Mouse (Mus musculus): ENCODE data around the gene Pold1. TPM values are rescaled to one million over a fixed set of nuclear protein-coding genes. Genes with fewer than 3 reads are reported as not detected.

The Pold1 gene
- total RNA-seq, 4 experiments from 2014 or later, result 10.5 to 13.8 (median 12.8) TPM

GRCm38 (mm10) chr7:44582709-44583108 is 34.1 kb upstream of the Pold1 start:
- no peak for DNase-seq (ENCODE audit: low spot score in 2 of 2)

- DNase-seq (ENCODE audit: low spot score in 2 of 2), result no peak
Measured at GRCm38 (mm10) chr7:44581637-44582036, 33.0 kb upstream of the Pold1 start.

GRCm38 (mm10) chr7:44576333-44576844 is 27.7 kb upstream of the Pold1 start:
- no peak for DNase-seq (ENCODE audit: low spot score in 2 of 2)

DNA sequence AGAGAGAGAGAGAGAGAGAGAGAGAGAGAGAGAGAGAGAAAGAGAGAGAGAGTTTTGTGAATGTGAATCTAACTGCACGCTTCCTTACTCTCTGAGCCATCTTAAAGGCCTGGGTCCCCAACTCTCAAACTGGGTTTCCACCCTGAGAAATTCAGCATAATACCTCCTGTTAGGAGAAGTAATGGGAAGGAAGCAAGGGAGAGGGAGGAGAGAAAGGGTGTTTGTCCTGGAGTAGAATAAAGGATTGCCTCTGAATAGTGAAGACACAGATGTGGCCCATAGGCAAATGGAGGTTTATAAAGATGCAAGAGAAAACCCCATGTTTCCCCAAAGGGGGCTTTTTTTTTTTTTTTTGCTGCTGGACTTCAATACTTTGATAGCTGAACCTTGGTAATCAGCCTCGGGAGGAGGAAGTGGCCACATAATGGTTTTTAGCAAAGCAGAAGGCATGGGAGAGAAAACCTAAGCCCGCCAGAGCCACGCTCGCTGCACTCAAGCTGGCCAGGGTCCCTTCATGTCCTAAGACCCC is 24.4 kb upstream of the Pold1 start:
- no peak for DNase-seq (ENCODE audit: low spot score in 2 of 2)

DNA sequence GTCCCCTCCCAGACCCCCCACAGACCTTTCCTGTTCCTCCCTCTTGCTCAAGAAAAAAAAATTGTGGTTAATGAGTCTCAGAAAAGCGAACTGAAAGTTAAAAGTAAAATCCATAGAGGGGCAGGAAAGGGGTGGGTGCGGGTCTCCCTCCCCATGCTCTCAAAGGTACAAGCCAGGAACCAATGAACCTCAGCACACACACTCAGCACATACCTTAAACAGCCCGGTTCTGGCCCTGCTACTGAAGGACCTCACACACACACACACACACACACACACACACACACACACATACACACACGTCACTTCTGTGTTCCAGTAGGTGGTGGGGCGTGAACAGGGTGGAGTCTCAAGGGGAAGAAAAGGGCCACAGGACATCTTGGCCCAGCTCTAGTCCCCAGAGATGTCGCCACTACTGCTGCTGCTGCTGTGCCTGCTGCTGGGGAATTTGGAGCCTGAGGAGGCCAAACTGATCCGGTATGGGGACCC is 23.6 kb upstream of the Pold1 start, which contains the start of gene Napsa:
TSS of gene Napsa (plus strand) at position 168 of the 489 bp plus-strand sequence.
- no peak for DNase-seq (ENCODE audit: low spot score in 2 of 2)

GRCm38 (mm10) chr7:44571811-44572210 is 23.2 kb upstream of the Pold1 start:
- no peak for DNase-seq (ENCODE audit: low spot score in 2 of 2)

DNA sequence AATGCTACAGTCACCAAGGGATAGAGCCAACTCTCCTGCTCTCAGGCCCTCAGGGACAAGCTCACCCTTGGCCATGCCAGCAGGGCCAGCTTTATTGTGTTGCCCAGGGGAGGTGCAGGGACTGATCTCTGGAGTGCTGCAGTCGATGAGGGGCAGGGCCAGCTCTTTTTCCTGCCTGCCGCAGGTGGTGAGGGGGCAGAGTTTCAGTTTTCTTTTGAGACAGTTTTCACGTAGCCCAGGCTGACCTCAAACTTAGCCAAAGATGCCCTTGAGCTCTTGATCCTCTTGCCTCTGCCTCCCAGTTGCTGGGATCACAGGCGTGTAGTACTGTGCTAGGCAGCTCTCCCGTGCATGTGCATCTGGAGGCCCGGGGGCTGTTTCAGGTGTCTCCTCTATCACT is 22.3 kb upstream of the Pold1 start:
- no peak for DNase-seq (ENCODE audit: low spot score in 2 of 2)

DNA sequence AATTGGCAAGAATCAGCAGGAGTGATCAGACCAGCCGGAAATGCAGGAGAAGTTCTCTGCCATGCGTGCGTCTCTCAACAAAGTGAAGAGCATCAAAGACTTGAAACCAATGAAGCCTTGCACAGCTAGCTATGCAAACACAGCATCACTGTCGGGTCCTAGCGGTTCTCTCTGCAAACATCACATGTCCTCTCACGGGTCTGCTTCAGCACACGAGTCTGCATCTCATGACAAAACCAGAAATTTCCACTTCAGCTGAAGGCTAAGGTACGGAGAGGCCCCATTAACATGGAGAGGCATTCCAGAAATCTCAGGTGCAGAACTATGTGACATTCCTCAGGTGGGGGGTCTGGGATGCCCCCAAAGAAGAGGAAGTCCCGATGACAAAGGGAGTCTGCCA is 20.2 kb upstream of the Pold1 start:
- DNase-seq (ENCODE audit: low spot score in 2 of 2), result no peak

DNA sequence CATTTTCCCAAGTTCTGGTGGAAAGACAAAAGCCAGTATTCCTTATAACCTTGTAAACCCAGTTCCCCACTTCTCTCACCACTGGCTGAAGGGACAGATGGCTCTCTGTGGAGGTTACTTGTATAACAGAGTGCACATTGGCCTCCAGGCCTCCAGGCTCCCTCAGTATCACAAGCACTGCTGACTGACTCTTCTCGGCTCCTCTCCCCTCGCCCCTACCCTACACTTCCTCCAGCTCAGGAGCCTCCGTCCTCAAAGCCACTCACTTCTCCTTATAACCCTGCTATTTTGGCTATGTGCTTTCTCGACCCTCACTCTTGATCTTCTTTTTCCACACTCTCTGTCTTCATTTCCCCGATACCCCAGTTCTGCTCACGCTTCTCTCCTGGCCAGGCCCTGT is 16.8 kb upstream of the Pold1 start:
- no peak for DNase-seq (ENCODE audit: low spot score in 2 of 2)

GRCm38 (mm10) chr7:44564486-44564885 is 15.8 kb upstream of the Pold1 start:
- no peak for DNase-seq (ENCODE audit: low spot score in 2 of 2)

GRCm38 (mm10) chr7:44563284-44563683 is 14.6 kb upstream of the Pold1 start:
- no peak for DNase-seq (ENCODE audit: low spot score in 2 of 2)

DNA sequence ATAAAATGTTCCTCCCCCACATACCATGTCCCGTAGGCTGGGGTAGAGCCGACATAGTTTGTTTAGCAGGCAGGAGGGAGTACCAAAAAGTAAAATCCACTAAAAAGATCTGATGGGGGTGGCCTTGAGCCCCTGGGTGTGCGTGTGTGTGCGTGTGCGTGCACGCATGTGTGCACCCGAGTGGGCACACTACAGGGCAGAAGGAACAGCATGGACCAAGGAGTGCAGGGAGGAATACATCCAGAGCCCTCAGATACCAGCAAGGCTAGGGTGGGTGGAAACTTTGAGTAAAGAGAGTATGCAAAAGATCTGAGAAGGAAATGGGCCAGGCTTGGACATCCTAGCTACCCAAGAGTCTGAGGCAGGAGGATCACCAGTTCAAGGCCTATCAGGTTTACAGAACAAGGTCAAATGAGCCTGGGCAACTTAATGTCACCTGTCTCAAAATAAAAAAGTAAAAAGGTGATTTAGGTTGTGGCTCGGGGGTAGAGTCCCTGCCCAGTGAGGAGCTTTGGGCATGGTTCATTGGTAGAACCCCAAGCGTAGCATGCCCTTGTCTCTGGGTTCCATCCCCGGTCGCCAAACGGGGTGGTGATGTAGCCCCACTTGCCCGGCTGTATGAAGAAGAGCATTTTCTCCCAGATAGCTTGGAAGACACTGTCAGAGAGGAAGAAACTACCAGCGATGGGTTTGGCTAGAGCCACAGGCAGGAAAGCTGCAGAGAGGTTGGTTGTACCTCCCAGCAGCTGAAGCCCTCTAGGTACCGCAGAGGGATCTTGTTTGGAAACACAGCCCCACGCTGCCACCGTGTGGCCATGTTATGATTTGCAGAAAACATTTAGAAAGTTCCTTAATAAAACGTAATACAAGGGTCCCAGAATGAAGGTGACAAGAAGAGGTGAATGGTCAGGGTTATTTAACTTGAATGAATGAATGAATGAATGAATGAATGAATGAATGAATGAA is 12.1 kb upstream of the Pold1 start:
- DNase-seq (ENCODE audit: low spot score in 2 of 2), result peak in 1 of 2 experiments; percentile 74

GRCm38 (mm10) chr7:44557629-44558028 is 9.0 kb upstream of the Pold1 start:
- DNase-seq (ENCODE audit: low spot score in 2 of 2), result no peak

DNA sequence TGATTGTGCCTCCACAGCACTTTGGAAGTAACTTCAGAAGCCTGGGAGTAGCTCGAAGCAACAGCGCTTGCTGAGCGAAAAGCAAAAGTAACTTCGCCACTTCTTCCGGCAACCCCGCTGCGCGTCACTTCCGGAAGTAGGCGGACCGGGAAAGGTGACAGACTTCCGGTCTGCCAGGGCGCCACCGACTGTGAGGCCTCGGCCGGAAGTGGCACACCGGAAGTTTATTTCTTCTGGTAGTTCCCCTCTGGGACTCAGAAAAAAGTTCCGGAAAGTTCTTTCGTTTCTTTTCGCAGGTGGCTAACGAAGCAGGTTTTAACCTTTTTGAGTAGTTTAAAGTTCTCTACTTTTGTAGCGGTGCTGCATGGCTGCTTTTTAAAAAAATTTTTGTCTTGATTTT is 5.2 kb upstream of the Pold1 start, which contains the start of gene Nr1h2:
TSS of gene Nr1h2 (minus strand) at position 126 of the 400 bp plus-strand sequence.
- peak; percentile 92 to 94 for DNase-seq (ENCODE audit: low spot score in 2 of 2)

GRCm38 (mm10) chr7:44553196-44553764 is 4.6 kb upstream of the Pold1 start:
- no peak for DNase-seq (ENCODE audit: low spot score in 2 of 2)

GRCm38 (mm10) chr7:44552141-44552908 is 3.7 kb upstream of the Pold1 start:
- DNase-seq (ENCODE audit: low spot score in 2 of 2), result no peak

DNA sequence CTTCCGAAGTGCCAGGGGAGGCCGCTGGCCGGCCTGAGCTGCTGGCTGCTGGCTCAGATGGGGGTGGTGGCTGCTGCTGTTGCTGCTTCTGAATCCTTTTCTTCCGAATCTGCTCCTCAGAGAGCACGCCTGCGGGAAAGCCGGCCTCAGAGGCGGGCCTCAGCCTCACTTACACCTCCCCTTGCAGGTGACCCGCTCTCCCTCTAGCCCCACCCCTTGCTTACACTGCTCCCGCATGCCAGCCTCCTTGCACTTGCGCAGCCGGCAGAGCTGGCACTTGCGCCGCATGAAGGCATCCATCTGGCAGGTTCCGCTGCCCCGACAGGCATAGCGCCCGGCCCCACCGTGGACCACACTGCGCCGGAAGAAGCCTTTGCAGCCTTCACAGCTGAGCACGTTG is 3.1 kb upstream of the Pold1 start:
- DNase-seq (ENCODE audit: low spot score in 2 of 2), result no peak

DNA sequence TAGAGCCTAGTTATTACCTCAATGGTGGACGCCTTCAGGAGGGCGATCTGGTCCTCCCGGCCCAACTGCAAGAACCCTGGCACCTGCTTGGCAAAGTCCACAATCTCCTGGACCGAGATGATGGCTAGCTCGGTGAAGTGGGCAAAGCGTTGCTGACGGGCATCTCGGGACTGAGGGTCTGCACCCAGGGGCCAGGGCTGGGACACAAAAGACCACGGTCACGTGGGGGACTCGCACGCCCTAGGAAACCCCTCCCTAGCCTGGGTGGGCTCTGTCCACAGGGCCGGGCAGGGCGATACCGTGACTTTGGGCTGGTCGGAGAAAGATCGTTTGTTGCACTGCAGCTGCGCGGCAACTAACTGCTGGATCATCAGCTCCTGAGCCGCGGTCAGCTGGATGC is 2.7 kb upstream of the Pold1 start:
- no peak for DNase-seq (ENCODE audit: low spot score in 2 of 2)

- DNase-seq (ENCODE audit: low spot score in 2 of 2), result no peak
Measured at GRCm38 (mm10) chr7:44550409-44550678, 1.7 kb upstream of the Pold1 start.

DNA sequence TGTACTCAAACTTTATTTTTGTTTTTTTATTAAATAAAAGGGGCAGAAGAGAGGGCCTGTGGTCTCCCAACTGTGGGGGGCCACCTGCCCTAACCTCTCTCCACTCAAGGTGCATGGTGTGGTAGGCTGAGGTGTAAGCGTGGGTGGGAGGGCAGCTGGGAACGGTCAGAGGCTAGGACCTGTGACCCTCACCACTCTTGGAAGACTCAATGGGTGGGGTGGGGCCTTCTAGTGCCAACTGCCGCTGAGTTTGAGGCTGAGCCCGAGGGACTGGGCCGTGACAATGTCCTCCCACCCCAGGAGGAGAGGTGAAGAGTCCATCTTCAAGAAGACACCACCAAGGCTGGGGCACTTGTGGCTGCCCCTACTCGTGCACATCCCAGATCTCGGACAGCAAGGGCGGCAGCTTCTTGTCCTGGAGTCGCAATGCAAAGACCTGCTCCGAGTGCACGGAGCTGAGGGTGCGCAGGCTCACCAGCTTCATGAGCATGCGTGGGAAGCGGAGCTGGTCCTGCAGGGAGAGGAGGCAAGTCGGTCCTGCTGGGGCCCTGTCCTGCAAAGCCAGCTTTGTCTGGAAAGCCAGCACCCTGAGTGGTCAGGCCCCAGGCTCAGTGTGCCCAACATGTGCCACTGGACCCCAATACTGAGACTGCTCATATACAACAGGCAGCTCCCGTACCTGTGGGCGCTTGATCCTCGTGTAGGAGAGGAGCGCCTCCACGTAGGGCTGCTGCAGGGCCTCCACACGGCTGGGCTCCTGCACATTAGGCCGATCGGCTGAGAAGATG is 1.2 kb upstream of the Pold1 start:
- no peak for DNase-seq (ENCODE audit: low spot score in 2 of 2)

DNA sequence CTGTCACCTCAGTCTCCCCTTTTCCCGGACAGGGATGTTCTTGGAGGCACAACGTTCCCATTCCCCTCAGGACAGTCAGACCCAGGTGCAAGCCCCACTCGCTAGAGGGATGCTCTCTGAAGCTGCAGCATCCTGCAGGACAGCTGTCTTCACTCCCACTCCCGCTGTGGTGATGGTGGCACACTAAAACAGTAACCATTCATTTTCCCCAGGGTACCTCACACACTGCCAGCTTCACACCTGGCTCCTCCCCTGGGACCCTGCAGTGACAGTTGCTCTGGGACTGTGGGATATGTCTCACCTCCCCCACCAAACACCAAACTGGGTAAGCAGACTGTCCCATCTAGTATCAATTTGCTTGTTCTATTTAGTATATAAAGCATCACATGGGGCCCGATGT is 924 bp downstream of the Pold1 start:
- no peak for DNase-seq (ENCODE audit: low spot score in 2 of 2)
